Mouse (Mus musculus) kidney, embryonic 14.5 days (tissue): ENCODE measurements at regions not wholly inside any gene's neighbourhood (a gene's known extent, or its start where the extent isn't known, plus 50 kb on each side); places are given as distances from the start of the nearest gene placed in this dataset.
A peak's percentile ranks its signal among the peaks of the same experiment; 100 is the strongest.

ENCODE experiments used
- ATAC-seq: fragments of 200-750 bp; cut with Nextera tagmentation; 2 replicates; pipeline ENCODE4 v1.8.0; 2017; ENCODE audit warnings: moderate number of reproducible peaks, mild to moderate bottlenecking, moderate TSS enrichment, moderate library complexity; ENCODE audit not compliant: low FRiP score, low TSS enrichment
- H3K27ac ChIP-seq: fragments of 300-500 bp; sonication (generic); 2 replicates; pipeline ENCODE4 v1.5.1; 2014; ENCODE audit warnings: low read depth, mild to moderate bottlenecking, low read length, moderate library complexity, mixed read lengths
- H3K27me3 ChIP-seq: fragments of 300-500 bp; sonication (generic); 2 replicates; pipeline ENCODE4 v1.6.1; 2014; ENCODE audit warnings: mild to moderate bottlenecking, low read length; ENCODE audit not compliant: control insufficient read depth, insufficient read depth
- H3K36me3 ChIP-seq: fragments of 300-500 bp; sonication (generic); 2 replicates; pipeline ENCODE4 v1.6.1; 2014; ENCODE audit warnings: low read length, mixed read lengths; ENCODE audit not compliant: control insufficient read depth, insufficient read depth
- H3K4me1 ChIP-seq: fragments of 300-500 bp; sonication (generic); 2 replicates; pipeline ENCODE4 v1.6.1; 2014; ENCODE audit warnings: low read length, mixed read lengths; ENCODE audit not compliant: control insufficient read depth, insufficient read depth
- H3K4me2 ChIP-seq: fragments of 300-500 bp; sonication (generic); replicated peaks from 2 replicates; pipeline ENCODE4 v1.6.1; 2014; ENCODE audit warnings: low read depth, mild to moderate bottlenecking, low read length
- H3K4me3 ChIP-seq: fragments of 300-500 bp; sonication (generic); 2 replicates; pipeline ENCODE4 v1.5.1; 2014; ENCODE audit warnings: mild to moderate bottlenecking, low read length
- H3K9ac ChIP-seq: fragments of 300-500 bp; sonication (generic); 2 replicates; pipeline ENCODE4 v1.6.1; 2014; ENCODE audit warnings: low read depth, mild to moderate bottlenecking, low read length, moderate library complexity
- H3K9me3 ChIP-seq: fragments of 300-500 bp; sonication (generic); 2 replicates; pipeline ENCODE4 v1.6.1; 2016; ENCODE audit warnings: low read length; ENCODE audit not compliant: control insufficient read depth
- WGBS: fragments of 180-500 bp; shearing (Covaris S2); extraction: QIAGEN DNeasy Blood & Tissue Kit; methylation state at CpG from one replicate; pipeline ENCODE4 v1.1.7; 2014; 5-methylcytosine and 5-hydroxymethylcytosine counted together

GRCm38 (mm10) chr8:115420131-115420530 is 287.5 kb downstream of the Maf start:
- no peak overlapping the region for H3K27ac ChIP-seq
- no peak overlapping the region for H3K4me2 ChIP-seq
- H3K4me3 ChIP-seq: no peak overlapping the region
- H3K9me3 ChIP-seq: no peaks in the 10 kb centered on the region
- no peak for ATAC-seq
- no peaks in the 10 kb centered on the region for H3K27me3 ChIP-seq
- H3K4me1 ChIP-seq: no peaks in the 10 kb centered on the region
- H3K9ac ChIP-seq: no peak overlapping the region
- WGBS: 40% methylated on average over 6 of the region's 6 CpGs
- H3K36me3 ChIP-seq: no peaks in the 10 kb centered on the region

- Histone ChIP-seq H3K27me3 (no peaks in the 10 kb centered on the region), H3K4me3 (no peak overlapping the region), H3K4me2 (no peak overlapping the region), H3K9me3 (no peaks in the 10 kb centered on the region), H3K36me3 (no peaks in the 10 kb centered on the region), H3K4me1 (no peaks in the 10 kb centered on the region; the same call in 1 of the 2 replicates), H3K27ac (no peak overlapping the region), H3K9ac (no peak overlapping the region)
- no peak for ATAC-seq
- WGBS: 64% methylated on average over 6 of the region's 6 CpGs
Measured at GRCm38 (mm10) chr8:115418056-115418455, 289.5 kb downstream of the Maf start.

GRCm38 (mm10) chr8:115414061-115414473 is 293.5 kb downstream of the Maf start:
- Histone ChIP-seq H3K36me3 (no peaks in the 10 kb centered on the region), H3K4me3 (no peak overlapping the region), H3K9me3 (no peaks in the 10 kb centered on the region), H3K27ac (no peak overlapping the region), H3K9ac (no peak overlapping the region), H3K4me1 (no peaks in the 10 kb centered on the region; the same call in 1 of the 2 replicates), H3K4me2 (no peak overlapping the region), H3K27me3 (no peaks in the 10 kb centered on the region)
- peak; percentile 83 for ATAC-seq
- 14% methylated on average over 7 of the region's 7 CpGs for WGBS

- Histone ChIP-seq H3K27ac (no peak overlapping the region), H3K4me3 (no peak overlapping the region), H3K9me3 (no peaks in the 10 kb centered on the region; the same call in 1 of the 2 replicates), H3K4me1 (no peaks in the 10 kb centered on the region; the same call in 1 of the 2 replicates), H3K27me3 (no peaks in the 10 kb centered on the region), H3K9ac (no peak overlapping the region), H3K36me3 (no peaks in the 10 kb centered on the region), H3K4me2 (no peak overlapping the region)
- 83% methylated on average over 5 of the region's 5 CpGs for WGBS
- no peak for ATAC-seq
Measured at GRCm38 (mm10) chr8:115411756-115412155, 295.8 kb downstream of the Maf start.

- WGBS: 92% methylated on average over 4 of the region's 4 CpGs
- Histone ChIP-seq H3K36me3 (no peaks in the 10 kb centered on the region), H3K4me3 (no peak overlapping the region), H3K9ac (no peak overlapping the region), H3K27me3 (no peaks in the 10 kb centered on the region), H3K4me1 (no peaks in the 10 kb centered on the region; the same call in 1 of the 2 replicates), H3K27ac (no peak overlapping the region), H3K9me3 (no peaks in the 10 kb centered on the region; the same call in 1 of the 2 replicates), H3K4me2 (no peak overlapping the region)
- ATAC-seq: no peak
Measured at GRCm38 (mm10) chr8:115411061-115411460, 296.5 kb downstream of the Maf start.

GRCm38 (mm10) chr8:115410191-115410590 is 297.4 kb downstream of the Maf start:
- WGBS: 95% methylated on average over 3 of the region's 3 CpGs
- H3K4me1 ChIP-seq: no peaks in the 10 kb centered on the region; the same call in 1 of the 2 replicates
- no peak for ATAC-seq

GRCm38 (mm10) chr8:115407535-115407934 is 300.1 kb downstream of the Maf start:
- no peaks in the 10 kb centered on the region for H3K27me3 ChIP-seq
- no peaks in the 10 kb centered on the region for H3K4me1 ChIP-seq
- no peaks in the 10 kb centered on the region; the same call in 1 of the 2 replicates for H3K9me3 ChIP-seq
- 95% methylated on average over 4 of the region's 4 CpGs for WGBS
- no peak overlapping the region for H3K9ac ChIP-seq
- H3K36me3 ChIP-seq: no peaks in the 10 kb centered on the region
- no peak for ATAC-seq
- H3K27ac ChIP-seq: no peak overlapping the region
- H3K4me2 ChIP-seq: no peak overlapping the region
- H3K4me3 ChIP-seq: no peak overlapping the region

More at GRCm38 (mm10) chr8:115410191-115410590, 297.4 kb downstream of the Maf start:
- Histone ChIP-seq H3K27me3 (no peaks in the 10 kb centered on the region), H3K27ac (no peak overlapping the region), H3K4me3 (no peak overlapping the region), H3K9me3 (no peaks in the 10 kb centered on the region; the same call in 1 of the 2 replicates), H3K9ac (no peak overlapping the region), H3K4me2 (no peak overlapping the region), H3K36me3 (no peaks in the 10 kb centered on the region)

- H3K27me3 ChIP-seq: no peaks in the 10 kb centered on the region
- H3K9ac ChIP-seq: no peak overlapping the region
- no peaks in the 10 kb centered on the region for H3K36me3 ChIP-seq
- no peak for ATAC-seq
- 72% methylated on average over 4 of the region's 4 CpGs for WGBS
- no peak overlapping the region for H3K4me3 ChIP-seq
- H3K9me3 ChIP-seq: no peaks in the 10 kb centered on the region; the same call in 1 of the 2 replicates
- no peak overlapping the region for H3K4me2 ChIP-seq
- H3K27ac ChIP-seq: no peak overlapping the region
- H3K4me1 ChIP-seq: no peaks in the 10 kb centered on the region
Measured at GRCm38 (mm10) chr8:115403601-115404000, 304.0 kb downstream of the Maf start.

- 49% methylated on average over 10 of the region's 10 CpGs for WGBS
- H3K27ac ChIP-seq: no peak overlapping the region
- H3K4me1 ChIP-seq: no peaks in the 10 kb centered on the region
- no peaks in the 10 kb centered on the region; the same call in 1 of the 2 replicates for H3K9me3 ChIP-seq
- H3K36me3 ChIP-seq: no peaks in the 10 kb centered on the region
- H3K4me2 ChIP-seq: no peak overlapping the region
- no peaks in the 10 kb centered on the region for H3K27me3 ChIP-seq
- no peak overlapping the region for H3K4me3 ChIP-seq
- no peak for ATAC-seq
- no peak overlapping the region for H3K9ac ChIP-seq
Measured at GRCm38 (mm10) chr8:115402471-115403197, 305.0 kb downstream of the Maf start.
